Mouse (Mus musculus): ENCODE data around the gene Ntn1. TPM values are rescaled to one million over a fixed set of nuclear protein-coding genes. Genes with fewer than 3 reads are reported as not detected.

Ntn1 gene
- polyA plus RNA-seq, 1 experiment from 2014 or later, result 13.6 TPM

DNA sequence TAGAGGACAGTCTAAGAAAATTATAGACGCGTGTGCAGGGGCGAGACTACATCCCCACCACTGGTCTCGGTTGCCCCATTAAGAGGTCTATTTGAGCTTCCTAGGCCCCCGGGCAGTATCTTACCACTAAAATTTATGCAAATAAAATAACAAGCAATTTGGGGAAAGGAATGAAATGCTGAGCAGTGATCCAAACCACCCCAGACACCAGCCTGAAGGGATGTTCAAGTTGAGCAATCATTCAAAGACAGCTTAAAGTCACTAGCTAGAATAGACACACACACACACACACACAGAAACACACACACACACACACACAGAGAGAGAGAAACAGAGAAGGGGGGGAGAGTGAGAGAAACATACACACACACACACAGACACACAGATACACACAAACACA is 105.1 kb downstream of the Ntn1 start:
- no peaks in the 10 kb centered on the region for H3K27me3 ChIP-seq (ENCODE audit: insufficient read depth, low read length)
- H3K4me2 ChIP-seq (replicated peaks; ENCODE audit: low read depth, low read length), result no peak overlapping the region
- no peak overlapping the region for H3K27ac ChIP-seq (ENCODE audit: low read length)
- H3K9ac ChIP-seq (replicated peaks; ENCODE audit: low read length), result no peak overlapping the region
- H3K4me1 ChIP-seq (ENCODE audit: insufficient read depth, low read length), result peaks cover 5% of the 10 kb centered on the region; the same call in 1 of the 2 replicates
- no peak for ATAC-seq (ENCODE audit: low FRiP score, low TSS enrichment)
- 83% methylated on average over 5 of the region's 5 CpGs for WGBS
- no peaks in the 10 kb centered on the region for H3K9me3 ChIP-seq (ENCODE audit: low read length)
- H3K4me3 ChIP-seq (ENCODE audit: low read length), result no peak overlapping the region
- H3K36me3 ChIP-seq (ENCODE audit: insufficient read depth, low read length), result no peaks in the 10 kb centered on the region

DNA sequence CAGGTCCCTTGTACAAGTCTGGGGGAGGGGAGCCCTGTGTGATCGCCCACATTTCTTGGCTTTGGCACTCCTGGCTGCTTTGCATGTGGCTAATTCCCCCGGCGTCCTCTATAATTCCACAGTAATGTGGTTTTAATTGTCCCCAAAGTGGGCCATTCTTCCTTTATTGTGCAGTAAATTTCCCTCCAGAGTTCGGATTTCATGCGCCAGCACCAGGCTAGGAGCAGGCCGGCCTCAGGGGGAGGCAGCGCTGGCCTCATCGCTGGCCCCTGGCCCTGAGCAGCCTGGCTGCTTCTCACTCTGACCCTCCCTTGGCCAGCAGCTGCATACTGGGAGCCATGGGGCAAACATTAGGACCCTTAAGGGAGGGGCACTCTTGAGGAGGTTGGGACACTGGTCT is 110.0 kb downstream of the Ntn1 start:
- Histone ChIP-seq H3K4me1 (ENCODE audit: insufficient read depth, low read length) (peaks cover 15% of the 10 kb centered on the region; the same call in 1 of the 2 replicates), H3K27ac (ENCODE audit: low read length) (no peak overlapping the region), H3K27me3 (ENCODE audit: insufficient read depth, low read length) (no peaks in the 10 kb centered on the region), H3K9me3 (ENCODE audit: low read length) (no peaks in the 10 kb centered on the region), H3K4me3 (ENCODE audit: low read length) (no peak overlapping the region), H3K4me2 (replicated peaks; ENCODE audit: low read depth, low read length) (no peak overlapping the region), H3K36me3 (ENCODE audit: insufficient read depth, low read length) (no peaks in the 10 kb centered on the region), H3K9ac (replicated peaks; ENCODE audit: low read length) (no peak overlapping the region)
- no peak for ATAC-seq (ENCODE audit: low FRiP score, low TSS enrichment)
- WGBS, result 28% methylated on average over 8 of the region's 8 CpGs

DNA sequence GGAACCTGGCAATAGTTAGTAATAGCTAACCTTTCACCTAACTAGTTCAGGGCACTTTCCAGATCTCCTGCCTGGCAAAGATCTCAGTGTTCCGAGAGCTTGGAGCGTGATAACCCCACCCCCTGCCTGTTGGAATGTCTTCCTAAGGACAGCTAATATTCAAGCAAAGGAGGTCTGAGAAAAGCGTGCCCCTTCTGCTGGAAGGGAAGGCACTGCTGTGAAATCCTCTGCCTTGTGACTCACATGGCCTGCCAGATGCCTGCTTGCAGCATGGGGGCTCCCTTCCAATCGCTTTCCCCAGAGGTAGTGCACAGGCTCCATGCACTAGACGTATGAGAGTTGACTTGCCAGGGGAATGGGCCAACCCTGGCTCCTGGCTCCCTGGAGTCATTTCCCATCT is 113.3 kb downstream of the Ntn1 start:
- Histone ChIP-seq H3K27me3 (ENCODE audit: insufficient read depth, low read length) (no peaks in the 10 kb centered on the region), H3K4me2 (replicated peaks; ENCODE audit: low read depth, low read length) (no peak overlapping the region), H3K9me3 (ENCODE audit: low read length) (no peaks in the 10 kb centered on the region), H3K4me3 (ENCODE audit: low read length) (no peak overlapping the region), H3K4me1 (ENCODE audit: insufficient read depth, low read length) (peaks cover 15% of the 10 kb centered on the region; the same call in 1 of the 2 replicates), H3K36me3 (ENCODE audit: insufficient read depth, low read length) (no peaks in the 10 kb centered on the region), H3K9ac (replicated peaks; ENCODE audit: low read length) (no peak overlapping the region), H3K27ac (ENCODE audit: low read length) (no peak overlapping the region)
- ATAC-seq (ENCODE audit: low FRiP score, low TSS enrichment), result no peak
- 81% methylated on average over 5 of the region's 5 CpGs for WGBS

DNA sequence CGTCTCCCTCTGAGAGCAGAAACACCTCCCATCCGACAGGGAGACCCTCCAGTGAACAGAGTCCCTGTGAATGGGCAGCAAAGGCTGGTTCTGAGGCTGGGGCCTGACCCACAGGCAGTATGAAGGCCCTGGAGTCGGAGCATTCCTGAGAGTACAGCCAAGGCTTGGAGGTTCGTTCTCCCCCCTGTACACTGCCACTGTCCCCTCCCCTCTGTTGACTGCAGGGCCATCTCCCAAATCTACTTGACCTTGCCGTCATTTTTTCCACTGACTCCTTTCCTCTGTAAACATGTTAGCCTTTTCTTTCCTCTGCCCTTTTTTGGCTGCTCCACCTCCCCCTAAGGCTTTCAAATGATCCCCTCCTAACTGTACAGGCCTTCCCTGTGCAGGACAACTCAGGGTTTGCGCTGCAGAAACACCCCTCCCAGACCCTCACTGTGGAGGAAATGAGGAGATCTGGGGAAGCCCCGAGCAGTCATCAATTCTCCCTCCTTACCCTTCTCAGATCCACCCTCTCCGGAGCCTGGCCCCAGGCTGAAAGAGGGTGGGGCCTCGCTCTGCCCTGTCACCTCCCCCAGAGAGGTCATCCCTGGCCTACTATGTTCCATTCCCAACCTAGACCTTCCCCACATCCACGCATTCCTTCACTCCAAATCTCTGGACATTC is 114.3 kb downstream of the Ntn1 start:
- no peak overlapping the region for H3K9ac ChIP-seq (replicated peaks; ENCODE audit: low read length)
- no peaks in the 10 kb centered on the region for H3K36me3 ChIP-seq (ENCODE audit: insufficient read depth, low read length)
- no peak for ATAC-seq (ENCODE audit: low FRiP score, low TSS enrichment)
- H3K4me2 ChIP-seq (replicated peaks; ENCODE audit: low read depth, low read length), result no peak overlapping the region
- no peaks in the 10 kb centered on the region for H3K9me3 ChIP-seq (ENCODE audit: low read length)
- 42% methylated on average over 10 of the region's 10 CpGs for WGBS
- no peaks in the 10 kb centered on the region for H3K27me3 ChIP-seq (ENCODE audit: insufficient read depth, low read length)
- no peak overlapping the region for H3K27ac ChIP-seq (ENCODE audit: low read length)
- peaks cover 20% of the 10 kb centered on the region; the same call in 1 of the 2 replicates for H3K4me1 ChIP-seq (ENCODE audit: insufficient read depth, low read length)
- no peak overlapping the region for H3K4me3 ChIP-seq (ENCODE audit: low read length)

DNA sequence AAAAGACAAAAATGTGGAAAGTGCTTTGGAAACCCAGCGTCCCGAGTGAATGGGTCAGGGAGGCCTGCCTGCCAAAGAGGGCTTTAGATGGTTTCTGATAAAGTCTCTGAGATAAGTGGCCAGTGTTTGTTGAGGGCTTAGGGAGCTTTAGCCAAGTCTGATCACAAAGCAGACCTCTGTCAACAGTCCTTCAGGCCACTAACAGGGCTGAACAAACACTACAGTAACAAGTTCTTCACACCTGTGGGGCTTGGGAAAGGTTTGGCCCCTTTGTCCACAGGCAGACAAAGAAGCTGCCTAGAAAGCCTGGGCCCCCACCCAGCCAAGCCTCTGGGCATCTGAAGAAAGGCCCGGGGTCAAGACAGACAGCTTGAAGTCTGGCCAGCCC is 114.9 kb downstream of the Ntn1 start:
- Histone ChIP-seq H3K9ac (replicated peaks; ENCODE audit: low read length) (no peak overlapping the region), H3K27ac (ENCODE audit: low read length) (no peak overlapping the region), H3K9me3 (ENCODE audit: low read length) (no peaks in the 10 kb centered on the region), H3K4me3 (ENCODE audit: low read length) (no peak overlapping the region), H3K4me1 (ENCODE audit: insufficient read depth, low read length) (peaks cover 23% of the 10 kb centered on the region), H3K36me3 (ENCODE audit: insufficient read depth, low read length) (no peaks in the 10 kb centered on the region), H3K4me2 (replicated peaks; ENCODE audit: low read depth, low read length) (no peak overlapping the region), H3K27me3 (ENCODE audit: insufficient read depth, low read length) (no peaks in the 10 kb centered on the region)
- no peak for ATAC-seq (ENCODE audit: low FRiP score, low TSS enrichment)
- WGBS, result 52% methylated on average over 3 of the region's 3 CpGs

DNA sequence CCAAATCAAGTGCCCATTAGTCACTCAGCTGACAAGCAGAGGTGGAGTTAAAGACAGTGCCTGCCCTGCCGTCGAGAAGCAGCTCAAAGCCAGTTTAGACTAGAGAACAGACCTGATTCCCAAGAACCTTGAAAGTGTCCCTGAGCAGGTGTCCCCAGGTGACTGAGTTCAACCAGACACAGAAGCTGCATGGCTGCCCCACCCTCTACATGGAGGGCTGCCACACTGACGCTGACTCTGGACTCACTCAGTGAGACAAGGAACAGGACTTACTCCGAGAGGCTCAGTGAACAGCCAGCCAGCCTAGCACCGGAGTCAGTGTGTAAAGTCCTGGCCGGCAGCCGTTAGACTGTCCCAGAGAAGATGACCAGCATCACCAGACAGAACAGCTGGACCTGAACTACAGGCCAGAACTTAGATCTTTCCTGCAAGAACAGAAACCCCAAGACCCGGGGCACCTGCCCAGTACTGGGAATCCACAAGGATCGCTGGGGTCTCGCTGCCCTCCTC is 120.6 kb downstream of the Ntn1 start:
- peak; percentile 51; the same call in 1 of the 2 replicates for ATAC-seq (ENCODE audit: low FRiP score, low TSS enrichment)
- Histone ChIP-seq H3K9me3 (ENCODE audit: low read length) (no peaks in the 10 kb centered on the region), H3K36me3 (ENCODE audit: insufficient read depth, low read length) (no peaks in the 10 kb centered on the region), H3K9ac (replicated peaks; ENCODE audit: low read length) (no peak overlapping the region), H3K27ac (ENCODE audit: low read length) (no peak overlapping the region), H3K4me3 (ENCODE audit: low read length) (no peak overlapping the region), H3K4me2 (replicated peaks; ENCODE audit: low read depth, low read length) (no peak overlapping the region), H3K27me3 (ENCODE audit: insufficient read depth, low read length) (no peaks in the 10 kb centered on the region), H3K4me1 (ENCODE audit: insufficient read depth, low read length) (peaks cover 11% of the 10 kb centered on the region)
- WGBS, result 60% methylated on average over 10 of the region's 10 CpGs

DNA sequence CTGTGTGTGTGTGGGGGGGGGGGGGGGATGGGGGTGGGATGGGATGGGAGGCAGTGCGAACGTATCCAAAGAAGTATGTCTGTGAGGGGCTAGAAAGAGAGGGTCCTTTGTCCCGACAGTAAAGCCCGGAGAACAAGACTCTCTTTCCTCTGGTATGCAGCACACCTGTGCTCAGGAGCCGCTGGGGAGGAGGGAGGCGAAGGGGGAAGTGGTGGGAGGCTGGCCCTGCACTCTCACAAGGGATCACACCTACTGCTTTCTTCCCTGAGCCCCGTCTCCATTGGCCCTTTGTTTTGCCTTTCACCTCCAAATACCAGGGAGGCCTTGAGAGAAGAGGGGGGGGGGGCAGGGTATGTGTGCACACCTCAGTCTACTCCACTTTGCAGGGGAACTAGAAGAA is 123.7 kb downstream of the Ntn1 start:
- no peak overlapping the region for H3K9ac ChIP-seq (replicated peaks; ENCODE audit: low read length)
- no peak overlapping the region for H3K4me2 ChIP-seq (replicated peaks; ENCODE audit: low read depth, low read length)
- peaks cover 26% of the 10 kb centered on the region for H3K4me1 ChIP-seq (ENCODE audit: insufficient read depth, low read length)
- no peak for ATAC-seq (ENCODE audit: low FRiP score, low TSS enrichment)
- H3K27me3 ChIP-seq (ENCODE audit: insufficient read depth, low read length), result no peaks in the 10 kb centered on the region
- H3K36me3 ChIP-seq (ENCODE audit: insufficient read depth, low read length), result no peaks in the 10 kb centered on the region
- H3K27ac ChIP-seq (ENCODE audit: low read length), result no peak overlapping the region
- H3K4me3 ChIP-seq (ENCODE audit: low read length), result no peak overlapping the region
- H3K9me3 ChIP-seq (ENCODE audit: low read length), result no peaks in the 10 kb centered on the region
- WGBS, result 63% methylated on average over 7 of the region's 7 CpGs

DNA sequence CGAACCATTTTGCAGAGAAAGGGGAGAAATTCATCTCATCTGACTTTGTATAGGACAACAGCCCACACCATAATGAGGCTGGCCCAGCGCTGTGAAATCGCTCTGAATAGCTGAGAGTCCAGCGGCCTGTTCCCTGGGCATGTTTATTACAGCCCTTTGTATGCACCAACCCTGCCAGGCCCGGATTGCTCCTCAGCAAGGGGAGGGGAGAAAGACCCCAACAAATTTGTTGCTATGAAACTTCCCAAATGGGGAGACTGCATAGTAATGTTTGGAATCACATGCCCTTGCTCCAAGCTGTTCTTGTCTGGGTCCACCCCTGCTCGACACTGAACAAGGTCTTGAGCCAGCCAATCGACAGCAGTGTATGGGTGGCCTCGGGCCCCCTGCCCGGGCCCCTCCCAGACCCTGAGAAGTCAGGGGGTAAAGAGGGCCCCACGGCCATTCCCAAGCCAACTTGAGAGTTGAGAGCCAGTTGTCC is 126.3 kb downstream of the Ntn1 start:
- no peaks in the 10 kb centered on the region for H3K36me3 ChIP-seq (ENCODE audit: insufficient read depth, low read length)
- H3K27ac ChIP-seq (ENCODE audit: low read length), result no peak overlapping the region
- no peak overlapping the region for H3K9ac ChIP-seq (replicated peaks; ENCODE audit: low read length)
- no peaks in the 10 kb centered on the region for H3K27me3 ChIP-seq (ENCODE audit: insufficient read depth, low read length)
- H3K9me3 ChIP-seq (ENCODE audit: low read length), result no peaks in the 10 kb centered on the region
- no peak overlapping the region for H3K4me3 ChIP-seq (ENCODE audit: low read length)
- no peak for ATAC-seq (ENCODE audit: low FRiP score, low TSS enrichment)
- peaks cover 21% of the 10 kb centered on the region for H3K4me1 ChIP-seq (ENCODE audit: insufficient read depth, low read length)
- H3K4me2 ChIP-seq (replicated peaks; ENCODE audit: low read depth, low read length), result no peak overlapping the region
- 42% methylated on average over 10 of the region's 10 CpGs for WGBS

DNA sequence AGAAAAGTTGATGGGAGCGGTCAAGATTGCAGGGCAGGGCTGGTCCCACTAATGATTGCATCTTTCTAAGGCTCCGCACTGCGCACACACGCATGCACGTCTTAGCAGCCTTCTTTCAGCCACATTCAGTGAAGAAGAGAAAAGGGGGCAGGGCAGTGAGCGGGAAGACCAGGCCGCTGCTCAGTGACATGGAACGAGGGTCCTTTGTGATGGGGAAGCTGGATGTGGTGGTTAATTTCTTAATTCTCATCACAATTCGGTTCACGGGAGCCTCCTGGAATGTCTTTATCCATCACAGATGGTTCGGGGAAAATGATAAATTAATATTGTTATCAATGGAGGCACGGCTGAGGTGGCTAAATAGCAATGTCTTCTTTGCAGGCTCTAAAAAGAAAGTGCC is 126.8 kb downstream of the Ntn1 start:
- Histone ChIP-seq H3K4me1 (ENCODE audit: insufficient read depth, low read length) (peaks cover 21% of the 10 kb centered on the region), H3K36me3 (ENCODE audit: insufficient read depth, low read length) (no peaks in the 10 kb centered on the region), H3K9me3 (ENCODE audit: low read length) (no peaks in the 10 kb centered on the region), H3K4me3 (ENCODE audit: low read length) (no peak overlapping the region), H3K9ac (replicated peaks; ENCODE audit: low read length) (no peak overlapping the region), H3K27ac (ENCODE audit: low read length) (no peak overlapping the region), H3K27me3 (ENCODE audit: insufficient read depth, low read length) (no peaks in the 10 kb centered on the region), H3K4me2 (replicated peaks; ENCODE audit: low read depth, low read length) (no peak overlapping the region)
- 70% methylated on average over 12 of the region's 12 CpGs for WGBS
- no peak for ATAC-seq (ENCODE audit: low FRiP score, low TSS enrichment)

DNA sequence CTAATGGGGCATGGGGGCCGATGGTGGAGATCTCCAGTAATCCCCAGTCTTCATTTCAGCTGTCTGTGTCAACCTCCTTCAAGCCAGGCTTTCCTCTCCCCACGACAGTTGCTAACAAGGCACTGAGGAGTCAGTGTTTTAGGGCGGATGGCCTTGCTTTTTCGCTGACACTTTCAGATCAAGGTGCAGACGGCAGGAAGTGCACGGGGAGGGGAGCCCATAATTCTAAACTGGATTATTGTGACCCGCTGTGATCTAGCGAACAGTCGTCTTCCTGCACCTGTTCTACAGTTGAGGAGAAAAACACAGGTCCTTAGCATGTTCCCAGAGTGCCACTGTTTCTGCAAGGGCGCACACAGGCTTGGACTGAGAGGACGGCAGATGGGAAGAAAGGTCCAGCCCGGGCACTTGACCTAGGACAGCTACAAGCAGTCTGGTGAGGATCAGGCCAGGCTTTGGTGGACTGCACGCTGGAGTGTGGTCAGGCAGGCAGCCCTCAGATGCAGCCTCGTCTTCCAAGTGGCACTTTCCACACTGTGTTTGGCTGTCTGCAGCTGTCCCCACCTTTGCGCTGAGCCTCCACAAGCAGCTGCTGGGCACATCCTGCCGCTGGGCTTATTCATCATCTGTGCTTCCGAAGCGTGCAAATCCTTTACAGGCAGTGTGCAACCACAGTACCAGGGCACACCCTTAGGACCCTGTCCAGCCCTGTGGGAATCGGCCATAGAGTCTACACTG is 129.7 kb downstream of the Ntn1 start:
- Histone ChIP-seq H3K4me1 (ENCODE audit: insufficient read depth, low read length) (peaks cover 21% of the 10 kb centered on the region), H3K9me3 (ENCODE audit: low read length) (no peaks in the 10 kb centered on the region), H3K4me3 (ENCODE audit: low read length) (no peak overlapping the region), H3K27me3 (ENCODE audit: insufficient read depth, low read length) (no peaks in the 10 kb centered on the region), H3K4me2 (replicated peaks; ENCODE audit: low read depth, low read length) (no peak overlapping the region), H3K27ac (ENCODE audit: low read length) (no peak overlapping the region), H3K36me3 (ENCODE audit: insufficient read depth, low read length) (no peaks in the 10 kb centered on the region), H3K9ac (replicated peaks; ENCODE audit: low read length) (no peak overlapping the region)
- 48% methylated on average over 19 of the region's 19 CpGs for WGBS
- ATAC-seq (ENCODE audit: low FRiP score, low TSS enrichment), result no peak; the same call in 1 of the 2 replicates

Data from kidney, embryonic 16.5 days (tissue).